Mouse (Mus musculus): ENCODE measurements around the gene D10Wsu102e.
"Not testable (repeated sequence)": the region's sequence is repeated elsewhere in the genome, so short reads cannot be mapped to it uniquely, and the experiment has no call there.

Gene D10Wsu102e

DNA sequence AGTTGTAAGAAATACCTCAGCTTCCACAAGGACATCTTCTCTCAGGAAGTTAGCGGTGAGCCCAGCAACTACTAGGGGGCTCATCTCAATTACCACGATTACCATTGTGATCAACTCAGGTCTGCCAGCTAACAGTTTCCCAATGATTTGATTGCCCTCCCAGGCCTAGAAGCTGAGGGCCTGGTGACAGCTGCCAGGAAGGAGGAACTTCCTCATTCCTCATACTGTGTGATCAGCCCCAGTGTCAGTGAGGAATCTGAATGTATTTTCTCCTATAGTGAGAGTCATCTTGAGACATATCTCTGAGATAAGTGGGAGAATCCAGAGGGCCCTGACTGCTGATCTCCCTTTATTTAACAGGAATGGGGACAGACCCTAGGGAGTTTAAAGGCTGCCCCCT, 37.3 kb downstream of the D10Wsu102e start:
- no peak for DNase-seq (ENCODE audit: low spot score)

DNA sequence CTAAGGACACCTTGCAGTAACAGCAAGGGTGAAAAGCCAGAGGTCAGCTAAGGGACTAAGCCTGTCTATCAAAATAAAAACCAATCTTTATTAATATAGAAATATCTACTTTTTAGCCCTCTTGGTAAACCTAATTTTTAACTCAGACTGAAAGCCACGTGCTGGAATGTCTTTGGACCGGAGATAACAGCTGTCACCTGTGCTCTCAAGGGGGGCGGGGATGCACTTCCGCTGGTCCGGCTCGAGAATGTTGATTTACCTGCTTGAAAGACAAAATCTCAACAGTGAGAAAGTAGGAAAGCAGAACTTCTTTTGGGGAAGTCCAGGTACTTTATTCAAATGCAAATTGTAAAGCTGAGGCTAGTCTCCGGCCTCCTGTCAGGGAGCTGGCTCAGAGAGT, 40.9 kb downstream of the D10Wsu102e start:
- not testable (repeated sequence) for DNase-seq (ENCODE audit: low spot score)

DNA sequence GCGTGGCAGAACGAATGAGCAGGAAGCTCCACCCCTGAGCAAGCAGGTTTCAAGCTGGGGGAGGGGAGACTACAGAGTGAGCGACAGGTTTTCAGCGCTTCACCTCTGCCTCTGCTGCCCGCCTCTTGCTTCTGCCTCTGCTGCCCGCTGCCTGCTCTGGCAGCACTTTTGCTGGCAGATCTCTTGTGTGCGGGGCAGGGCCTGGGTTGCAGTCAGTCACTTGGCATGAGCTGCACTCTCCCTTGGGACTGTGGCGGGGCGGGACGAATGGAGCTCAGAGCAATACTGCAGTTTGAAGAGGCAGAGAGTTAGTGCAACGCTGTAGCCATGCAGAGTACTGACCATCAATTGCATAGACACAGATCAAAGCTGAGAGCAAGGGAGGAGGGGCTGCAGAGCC, 45.0 kb downstream of the D10Wsu102e start:
- DNase-seq (ENCODE audit: low spot score), result no peak

DNA sequence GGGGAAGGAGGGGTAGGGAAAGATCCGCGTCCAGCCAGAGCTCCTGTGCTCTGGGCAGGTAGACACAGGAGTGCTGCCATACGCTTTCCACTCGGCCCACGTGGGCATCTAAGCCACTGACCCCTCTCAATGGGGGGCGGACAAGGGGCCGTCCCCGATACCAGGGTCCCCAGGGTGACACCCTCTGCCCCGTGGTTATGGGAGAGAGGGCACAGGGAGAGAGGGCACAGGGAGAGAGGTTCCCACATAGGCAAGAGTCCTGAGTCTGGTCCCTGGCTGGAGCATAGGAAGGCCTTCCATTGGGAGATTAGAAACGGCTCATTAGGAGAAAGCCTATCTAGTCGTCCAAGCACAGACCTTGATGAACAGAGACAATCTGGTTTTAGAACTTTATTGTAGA, 45.7 kb downstream of the D10Wsu102e start:
- no peak for DNase-seq (ENCODE audit: low spot score)

DNA sequence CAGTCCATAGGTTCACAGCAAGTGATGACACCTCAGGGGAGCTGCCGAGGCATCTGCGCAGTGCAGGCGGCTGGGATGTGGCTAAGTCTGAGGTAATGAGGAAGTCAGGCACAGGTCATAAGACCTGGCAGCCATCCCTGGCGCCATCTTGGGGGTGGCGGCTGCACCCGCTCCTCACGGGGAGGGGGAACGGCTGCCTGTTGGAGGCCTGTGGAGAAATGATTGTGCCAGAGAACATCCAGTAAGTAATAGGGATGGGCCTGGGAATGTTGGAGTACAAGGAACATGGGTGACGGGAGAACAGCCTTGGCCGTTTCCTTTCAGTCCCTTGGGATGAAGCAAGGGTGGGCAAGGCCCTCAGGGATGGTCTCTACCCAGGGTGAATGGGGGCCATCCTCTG, 47.1 kb downstream of the D10Wsu102e start:
- no peak for DNase-seq (ENCODE audit: low spot score)

DNA sequence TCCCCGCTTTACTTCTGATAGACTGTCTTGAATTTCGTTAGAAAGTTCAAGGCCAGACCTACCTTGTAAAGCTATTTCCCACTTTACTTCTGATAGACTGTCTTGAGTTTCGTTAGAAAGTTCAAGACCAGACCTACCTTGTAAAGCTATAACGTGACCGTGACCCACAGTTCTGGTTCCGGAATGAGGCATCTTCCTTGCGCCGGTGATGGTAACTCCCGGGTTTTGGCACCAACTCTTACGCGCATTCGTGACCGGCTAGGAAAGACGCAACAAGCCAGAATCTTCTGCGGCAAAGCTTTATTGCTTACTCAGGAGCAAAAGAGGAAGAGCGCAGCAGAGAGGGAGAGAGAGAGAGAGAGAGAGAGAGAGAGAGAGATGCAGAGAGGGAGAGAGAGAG, 58.4 kb downstream of the D10Wsu102e start:
- not testable (repeated sequence) for DNase-seq (ENCODE audit: low spot score)

DNA sequence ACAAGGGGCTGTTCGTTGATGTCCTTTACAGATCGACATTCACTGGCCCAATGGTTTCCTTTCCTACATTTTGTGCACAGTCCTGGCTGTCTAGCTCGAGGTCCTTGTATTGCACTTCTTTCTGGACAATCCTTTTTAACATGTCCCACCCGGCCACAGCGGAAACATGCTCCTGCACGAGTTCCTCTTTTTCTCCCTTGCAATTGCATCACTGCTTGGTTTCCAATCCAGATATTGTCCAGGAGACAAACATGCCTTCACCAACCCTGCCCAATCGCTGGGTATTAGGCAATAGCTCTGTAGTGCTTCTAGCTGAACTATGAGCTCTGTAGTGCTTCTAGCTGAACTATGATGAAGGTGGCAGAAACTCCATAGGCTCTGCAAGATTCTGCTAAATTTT, 88.6 kb downstream of the D10Wsu102e start:
- DNase-seq (ENCODE audit: low spot score), result no peak

DNA sequence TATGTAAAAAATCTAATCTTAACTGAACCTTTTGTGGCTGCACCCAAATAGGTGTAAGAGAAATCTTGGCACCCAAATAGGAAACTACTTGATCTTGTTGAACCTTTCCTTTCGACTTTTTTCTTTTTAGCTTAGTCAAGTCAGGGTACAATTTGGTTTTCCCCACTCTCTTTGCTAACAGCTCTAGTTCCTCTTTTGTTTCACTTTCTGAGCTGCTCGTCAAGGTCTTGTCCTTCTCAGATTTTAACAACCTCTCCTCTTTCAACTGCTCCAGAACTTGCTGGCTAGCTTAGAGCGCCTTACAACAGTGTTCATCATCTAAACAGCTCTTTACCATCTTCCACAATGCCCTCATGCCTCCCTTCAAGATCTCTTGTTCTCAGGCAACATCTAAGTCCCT, 97.5 kb downstream of the D10Wsu102e start:
- DNase-seq (ENCODE audit: low spot score), result no peak

DNA sequence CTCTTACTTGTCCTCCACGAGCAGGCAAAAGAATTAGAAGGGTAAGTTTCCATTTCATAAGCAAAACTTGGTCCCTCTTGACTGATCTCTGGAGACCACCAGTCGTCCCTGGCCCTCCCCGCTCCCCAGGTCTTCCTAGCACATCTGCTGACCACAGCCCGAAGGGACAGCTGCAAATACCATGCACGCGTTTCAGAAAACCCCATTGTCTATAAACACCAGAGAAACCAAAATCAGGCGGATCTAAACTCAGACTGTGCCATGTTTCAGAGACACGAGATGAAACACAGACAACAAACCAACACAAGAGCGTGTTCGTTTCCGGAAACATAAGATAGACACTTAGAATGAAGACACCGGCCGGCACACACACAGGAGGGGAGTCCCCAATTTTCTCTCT, 115.2 kb downstream of the D10Wsu102e start:
- DNase-seq (ENCODE audit: low spot score), result no peak

DNA sequence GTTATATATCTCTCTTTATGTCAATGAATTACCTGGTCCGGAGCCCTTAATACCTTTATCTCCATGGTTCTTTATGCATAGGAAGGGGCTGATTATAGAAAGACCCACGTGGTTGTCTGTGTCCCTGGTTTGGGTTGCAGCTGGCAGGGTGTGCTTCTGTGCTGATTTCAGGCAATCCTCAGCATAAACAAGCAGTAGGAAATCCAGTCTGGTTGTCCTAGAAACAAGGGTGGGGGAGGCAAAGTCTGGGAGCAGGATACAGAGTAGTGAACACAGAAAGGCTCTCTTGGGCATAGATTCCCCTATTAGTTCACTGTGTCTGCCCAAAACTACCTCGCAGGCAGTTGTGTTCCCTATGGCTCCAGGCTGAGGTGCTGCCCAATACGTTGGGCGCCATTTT, 117.3 kb downstream of the D10Wsu102e start:
- no peak for DNase-seq (ENCODE audit: low spot score)

DNA sequence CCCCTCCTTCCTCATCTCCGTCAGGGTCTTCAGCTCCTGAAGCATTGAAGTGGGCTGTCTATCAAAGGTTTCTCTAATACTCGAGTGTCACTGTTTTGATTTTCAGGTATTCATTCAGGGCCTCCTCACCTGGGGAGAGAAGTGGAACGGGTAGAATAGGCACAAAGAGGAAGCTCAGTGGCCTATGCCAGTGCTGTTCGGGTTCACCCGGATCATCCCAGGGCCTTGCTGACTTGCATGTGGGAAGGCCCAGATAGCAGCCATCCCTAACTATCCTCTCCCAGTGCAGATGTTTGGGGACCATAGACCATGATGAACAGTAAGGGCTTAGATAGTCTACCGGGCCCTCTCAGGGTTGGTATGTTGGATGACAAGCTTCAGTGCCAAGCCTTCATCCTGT, 130.5 kb downstream of the D10Wsu102e start:
- DNase-seq (ENCODE audit: low spot score), result no peak

DNA sequence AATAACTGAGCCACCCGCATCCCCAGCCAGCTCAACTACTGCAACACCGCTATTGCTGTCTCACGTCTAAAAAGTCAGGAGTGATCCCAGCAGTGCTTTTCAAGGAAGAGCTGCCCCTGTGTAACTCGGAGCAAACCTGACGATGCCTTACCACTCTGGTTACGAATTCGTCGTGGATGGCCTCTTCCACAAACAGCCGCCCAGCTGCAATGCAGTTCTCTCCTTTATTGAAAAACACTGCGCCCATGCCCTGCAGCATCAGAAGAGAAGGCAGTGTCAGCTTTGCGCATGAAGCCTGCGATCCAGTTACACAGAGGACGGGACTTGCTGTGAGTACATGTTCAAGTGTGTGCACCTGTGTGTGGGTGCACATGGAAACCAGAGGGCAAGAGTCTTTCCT, 137.3 kb downstream of the D10Wsu102e start:
- DNase-seq (ENCODE audit: low spot score), result no peak

DNA sequence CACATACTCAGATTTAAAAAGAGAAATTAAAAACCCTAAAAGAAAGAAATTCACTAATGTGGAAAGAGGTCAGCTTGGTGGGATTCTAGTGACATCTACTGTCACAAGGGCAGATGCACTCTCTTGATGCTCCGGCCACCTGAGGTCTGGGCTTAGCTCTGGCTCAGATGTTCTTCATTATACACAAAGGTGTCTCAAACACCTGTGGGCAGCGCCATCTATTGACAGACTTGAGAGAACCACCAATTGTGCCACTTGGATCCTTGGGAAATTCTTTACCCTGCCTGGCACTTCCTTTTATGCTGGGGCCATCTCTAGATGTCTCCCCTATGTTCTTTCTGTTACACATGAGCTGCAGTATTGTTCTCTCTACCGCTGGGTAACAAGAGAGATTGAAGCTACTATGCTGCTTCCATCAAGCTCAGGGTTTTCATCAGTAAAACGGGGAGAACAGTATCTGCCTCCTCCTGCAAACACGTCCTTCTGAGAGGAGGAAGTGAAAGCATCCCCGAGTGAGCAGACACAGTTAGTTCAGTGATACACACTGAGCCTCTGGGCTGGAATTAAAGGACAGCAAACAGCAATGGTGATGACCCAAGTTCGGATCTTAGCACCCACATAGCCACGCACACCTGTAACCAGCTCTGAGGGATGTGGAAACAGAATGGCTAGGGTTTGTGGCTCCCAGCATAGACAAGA, 149.1 kb downstream of the D10Wsu102e start:
- no peak for DNase-seq (ENCODE audit: low spot score)

DNA sequence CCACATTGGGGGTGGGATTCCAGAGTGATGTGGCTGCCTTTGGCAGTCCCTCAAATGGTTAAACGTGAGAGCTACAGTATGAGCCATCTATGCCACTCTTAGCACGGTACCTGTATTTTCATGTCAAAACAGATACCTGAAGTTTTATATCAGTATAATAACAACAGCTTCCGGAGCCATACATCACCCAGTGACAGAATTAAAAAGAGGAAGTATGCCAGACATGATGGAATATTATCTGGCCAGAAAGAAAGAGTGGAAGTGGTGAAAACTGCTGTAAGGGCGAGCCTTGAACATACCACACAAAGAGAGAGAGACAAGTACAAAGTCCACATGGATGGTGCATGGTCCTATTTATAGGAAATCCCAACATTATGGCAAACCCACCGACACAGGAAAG, 151.3 kb downstream of the D10Wsu102e start:
- DNase-seq (ENCODE audit: low spot score), result no peak

DNA sequence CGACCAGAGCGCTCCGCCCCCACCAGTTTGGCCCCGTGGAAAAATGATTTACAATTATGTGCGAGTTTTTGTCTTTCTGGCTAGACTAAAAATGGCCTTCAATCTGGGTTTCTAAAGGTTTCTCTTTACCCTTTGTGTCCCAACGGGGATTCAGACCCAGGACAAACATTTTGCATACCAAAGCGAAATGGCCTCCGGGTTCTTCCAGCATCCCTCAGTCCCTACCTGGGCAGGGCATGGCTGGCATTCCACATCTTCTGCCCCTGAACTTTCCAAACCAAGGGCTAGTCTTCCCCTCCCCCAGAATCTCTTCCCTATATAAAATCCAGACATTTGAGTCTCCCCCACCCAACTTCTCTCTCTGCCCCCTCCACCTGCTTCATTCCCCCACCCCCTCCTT, 153.7 kb downstream of the D10Wsu102e start:
- no peak for DNase-seq (ENCODE audit: low spot score)

DNA sequence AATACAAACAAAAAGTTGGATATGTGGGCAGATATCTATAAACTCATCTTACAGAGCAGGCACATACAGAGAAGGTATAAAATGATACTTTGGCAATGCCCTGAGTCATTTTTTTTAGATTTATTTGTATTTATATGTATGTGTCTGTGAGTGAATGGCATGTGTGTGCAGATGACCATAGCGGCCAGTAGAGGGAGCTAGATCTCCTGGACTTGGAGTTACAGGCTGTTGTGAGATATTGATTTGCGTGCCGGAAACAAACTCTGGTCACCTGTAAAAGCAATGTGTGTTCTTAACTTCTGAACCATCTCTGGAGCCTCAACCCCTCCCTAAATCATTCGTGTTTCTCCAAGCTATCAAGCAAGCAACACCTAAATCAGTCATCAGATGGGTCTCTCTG, 161.0 kb downstream of the D10Wsu102e start:
- no peak for DNase-seq (ENCODE audit: low spot score)

DNA sequence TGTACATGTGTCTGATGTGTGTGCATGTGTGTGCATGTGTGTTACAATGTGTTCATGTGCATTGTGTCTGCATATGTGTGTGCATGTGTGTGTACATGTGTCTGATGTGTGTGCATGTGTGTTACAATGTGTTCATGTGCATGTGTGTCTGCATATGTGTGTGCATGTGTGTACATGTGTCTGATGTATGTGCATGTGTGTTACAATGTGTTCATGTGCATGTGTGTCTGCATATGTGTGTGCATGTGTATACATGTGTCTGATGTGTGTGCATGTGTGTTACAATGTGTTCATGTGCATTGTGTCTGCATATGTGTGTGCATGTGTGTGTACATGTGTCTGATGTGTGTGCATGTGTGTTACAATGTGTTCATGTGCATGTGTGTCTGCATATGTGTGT, 164.2 kb downstream of the D10Wsu102e start:
- DNase-seq (ENCODE audit: low spot score), result not testable (repeated sequence)

DNA sequence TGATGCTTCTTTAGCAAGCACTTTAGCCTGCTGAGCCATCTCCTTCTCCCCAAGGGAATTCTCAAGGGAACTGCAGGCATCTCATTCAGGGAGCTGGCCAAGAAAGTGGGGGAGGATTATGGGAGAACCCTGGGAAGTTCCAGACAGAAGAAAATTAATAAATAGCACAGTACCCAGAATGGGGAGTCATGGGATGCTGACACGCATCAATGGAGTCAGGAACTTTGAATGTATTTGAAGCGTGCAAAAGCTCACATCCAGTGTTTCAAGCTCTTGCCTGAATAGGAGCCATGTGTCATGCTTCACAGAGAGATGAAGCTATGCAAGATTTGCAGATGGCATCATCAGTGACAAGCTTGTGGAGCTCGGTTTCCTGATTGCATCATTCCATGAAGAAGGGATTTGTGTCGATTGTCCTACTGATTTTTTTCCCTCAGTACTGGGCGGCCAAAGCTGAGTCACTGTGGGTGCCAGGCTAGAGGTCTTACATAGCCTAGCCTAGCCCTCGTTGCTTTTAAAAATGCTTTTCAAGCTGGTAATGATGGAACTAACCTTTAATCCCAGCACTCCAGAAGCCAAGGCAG, 170.5 kb downstream of the D10Wsu102e start:
- no peak for DNase-seq (ENCODE audit: low spot score)

DNA sequence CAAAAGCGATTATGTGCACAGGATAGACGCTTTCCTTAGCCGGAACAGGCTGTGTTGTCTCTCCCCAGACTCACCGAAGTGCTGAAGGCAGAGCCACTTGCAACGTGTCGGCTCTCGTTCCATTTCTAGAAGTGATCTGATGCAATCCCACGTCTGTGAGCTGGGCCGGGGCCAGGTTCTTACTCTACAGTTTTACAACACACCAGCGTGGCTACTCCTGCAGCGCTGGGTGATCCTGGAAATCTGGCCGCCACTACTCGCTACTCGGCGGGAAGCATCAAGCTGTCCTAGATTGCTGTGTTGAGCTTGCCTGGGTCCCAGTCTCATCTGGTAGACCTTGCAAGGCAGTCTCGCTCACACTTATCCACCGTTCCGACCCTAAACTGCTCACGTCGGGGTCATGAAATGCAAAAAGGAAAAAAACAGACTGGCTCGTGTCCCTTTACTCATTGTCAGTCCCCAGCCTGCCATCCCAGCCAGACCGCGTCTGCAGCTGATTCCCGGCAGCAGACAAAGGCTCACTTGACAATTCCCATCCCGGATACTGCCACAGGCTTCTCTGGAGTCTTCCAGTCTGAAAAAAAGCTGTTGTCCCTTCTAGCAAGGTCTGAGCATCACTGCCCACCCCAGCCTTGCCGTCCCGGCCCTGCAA, 173.4 kb downstream of the D10Wsu102e start:
- no peak for DNase-seq (ENCODE audit: low spot score)

DNA sequence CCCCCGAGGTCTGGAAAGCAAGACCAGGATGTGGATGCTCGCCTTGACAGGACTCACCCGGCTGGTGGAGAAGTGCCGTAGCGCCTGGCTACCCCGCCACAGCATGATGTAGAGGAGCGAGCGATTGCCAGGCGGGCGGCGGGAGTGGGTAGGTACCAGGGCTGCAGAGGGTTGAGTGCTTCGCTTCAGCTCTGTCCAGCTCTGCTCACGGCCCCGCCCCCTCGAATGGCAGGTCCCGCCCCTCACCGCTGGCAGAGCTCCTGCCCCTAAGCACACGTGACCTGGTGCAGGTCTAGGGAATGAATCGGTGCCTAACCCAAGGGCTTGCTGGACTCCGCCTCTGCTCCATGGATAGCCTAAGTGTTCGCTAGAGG, 173.9 kb downstream of the D10Wsu102e start, which contains the start of gene Aldh1l2:
Gene Aldh1l2, minus strand, starts transcription at position 231 of the 374 bp plus-strand sequence.
- peak; percentile 31 for DNase-seq (ENCODE audit: low spot score)

DNA sequence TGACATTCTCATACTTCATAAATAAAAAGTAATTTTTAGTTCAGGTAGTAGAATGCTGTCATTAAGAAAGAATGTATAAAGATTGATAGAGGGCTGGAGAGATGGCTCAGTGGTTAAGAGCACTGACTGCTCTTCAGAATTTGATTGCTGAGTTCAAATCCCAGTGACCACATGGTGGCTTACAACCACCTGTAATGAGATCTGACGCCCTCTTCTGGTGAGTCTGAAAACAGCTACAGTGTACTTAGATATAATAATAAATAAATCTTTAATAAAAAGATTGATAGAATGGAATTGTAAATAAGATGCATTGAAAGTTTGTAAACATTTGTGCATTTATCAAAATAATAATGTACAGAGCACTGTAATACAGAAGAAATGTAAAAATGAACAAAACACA, 176.4 kb downstream of the D10Wsu102e start:
- DNase-seq (ENCODE audit: low spot score), result no peak

Measured in urinary bladder, postnatal 10 days (tissue).